Mouse (Mus musculus) brain, embryonic 14.5 days (tissue): ENCODE measurements around the gene Olfr520. TPM values are rescaled to one million over a fixed set of nuclear protein-coding genes. Genes with fewer than 3 reads are reported as not detected.

Experiments used
- DNase-seq: peaks from one replicate; pipeline ENCODE4 v3.0.0-alpha.2; 2011; ENCODE audit warnings: low read depth
- CTCF ChIP-seq: fragments of 200-500 bp; IDR thresholded peaks from 2 replicates; pipeline ENCODE4 v1.5.1; 2012; ENCODE audit warnings: inconsistent platforms, mild to moderate bottlenecking, moderate library complexity, borderline replicate concordance; ENCODE audit not compliant: insufficient read depth, insufficient read length; ENCODE audit errors: extremely low read depth
- POLR2A ChIP-seq: fragments of 200-500 bp; IDR thresholded peaks from 2 replicates; pipeline ENCODE4 v1.6.1; 2012; ENCODE audit warnings: mild to moderate bottlenecking, inconsistent platforms, borderline replicate concordance; ENCODE audit not compliant: poor library complexity, insufficient read depth, insufficient read length, severe bottlenecking; ENCODE audit errors: extremely low read depth
- polyA plus RNA-seq: library from polyadenylated mRNA; depleted of rRNA; stranded (reverse); fragments of >200 nt; gene quantifications from 2 replicates; pipeline ENCODE4 v1.2.3, GENCODE M21; 2012; rRNA removed

The Olfr520 gene
- polyA plus RNA-seq, 1 experiment, result 0.08 TPM

GRCm38 (mm10) chr7:99739276-99739675, 9.2 kb downstream of the Olfr520 start:
- peak; percentile 7 for DNase-seq
- TF ChIP-seq CTCF (no peak), POLR2A (no peak)

GRCm38 (mm10) chr7:99763207-99763606, 33.1 kb downstream of the Olfr520 start, which contains the start of gene Olfr521:
TSS of gene Olfr521 (plus strand) at chr7:99763507.
- TF ChIP-seq CTCF, result no peak
- no peak for TF ChIP-seq POLR2A
- DNase-seq, result no peak

- no peak for TF ChIP-seq CTCF
- TF ChIP-seq POLR2A, result no peak
- no peak for DNase-seq
Observed at GRCm38 (mm10) chr7:99781385-99781784, 51.3 kb downstream of the Olfr520 start.

- no peak for TF ChIP-seq CTCF
- no peak for TF ChIP-seq POLR2A
- DNase-seq, result no peak
Observed at GRCm38 (mm10) chr7:99781916-99782315, 51.8 kb downstream of the Olfr520 start.

GRCm38 (mm10) chr7:99783421-99783820, 53.3 kb downstream of the Olfr520 start:
- TF ChIP-seq POLR2A, result no peak
- no peak for TF ChIP-seq CTCF
- DNase-seq, result peak; percentile 4

GRCm38 (mm10) chr7:99785553-99785952, 55.5 kb downstream of the Olfr520 start:
- no peak for TF ChIP-seq POLR2A
- TF ChIP-seq CTCF, result no peak
- DNase-seq, result no peak

Other genes with a start within 250 kb of the Olfr520 start
- gene Rps3, start 246.5 kb upstream of the Olfr520 start, polyA plus RNA-seq, result 722 and 820 TPM in 2 replicates
- 45.5 and 63.2 TPM in 2 replicates for gene Arrb1, start 194.8 kb upstream of the Olfr520 start, polyA plus RNA-seq
- gene Tpbgl, start 103.2 kb upstream of the Olfr520 start, polyA plus RNA-seq, result 0.83 and 1.7 TPM in 2 replicates
- 6.5 and 7.9 TPM in 2 replicates for gene Slco2b1, start 18.9 kb upstream of the Olfr520 start, polyA plus RNA-seq
- not detected in 2 replicates for gene Olfr521, start 33.2 kb downstream of the Olfr520 start, polyA plus RNA-seq
- 1.7 and 2.2 TPM in 2 replicates for gene Neu3, start 98.1 kb downstream of the Olfr520 start, polyA plus RNA-seq
- 0.55 and 0.67 TPM in 2 replicates for gene Xrra1, start 128.8 kb downstream of the Olfr520 start, polyA plus RNA-seq
- gene Spcs2, start 133.2 kb downstream of the Olfr520 start, polyA plus RNA-seq, result 75.5 and 101 TPM in 2 replicates